Mouse (Mus musculus) liver, embryonic 13.5 days (tissue): ENCODE results near the gene Rybp. TPM values are rescaled to one million over a fixed set of nuclear protein-coding genes. Genes with fewer than 3 reads are reported as not detected.
A peak's percentile ranks its signal among the peaks of the same experiment; 100 is the strongest.

ENCODE experiments used
- ATAC-seq: fragments of 200-750 bp; cut with Nextera tagmentation; 2 replicates; pipeline ENCODE4 v1.8.0; 2017; ENCODE audit warnings: low read depth, mild to moderate bottlenecking, moderate number of reproducible peaks, moderate library complexity
- DNase-seq: peaks from one replicate; pipeline ENCODE4 v3.0.0; 2022
- H3K27ac ChIP-seq: fragments of 300-500 bp; sonication (generic); 2 replicates; pipeline ENCODE4 v1.5.1; 2015; ENCODE audit warnings: moderate library complexity, mild to moderate bottlenecking, inconsistent platforms
- H3K27me3 ChIP-seq: fragments of 300-500 bp; sonication (generic); 2 replicates; pipeline ENCODE4 v1.6.1; 2015; ENCODE audit warnings: mild to moderate bottlenecking, inconsistent platforms
- H3K36me3 ChIP-seq: fragments of 300-500 bp; sonication (generic); 2 replicates; pipeline ENCODE4 v1.6.1; 2015; ENCODE audit warnings: mild to moderate bottlenecking, inconsistent platforms
- H3K4me1 ChIP-seq: fragments of 300-500 bp; sonication (generic); replicated peaks from 2 replicates; pipeline ENCODE4 v1.6.1; 2015; ENCODE audit warnings: inconsistent platforms
- H3K4me2 ChIP-seq: fragments of 300-500 bp; sonication (generic); 2 replicates; pipeline ENCODE4 v1.6.1; 2015; ENCODE audit warnings: inconsistent platforms, mild to moderate bottlenecking, moderate library complexity
- H3K4me3 ChIP-seq: fragments of 300-500 bp; sonication (generic); replicated peaks from 2 replicates; pipeline ENCODE4 v1.5.1; 2015; ENCODE audit warnings: mild to moderate bottlenecking, inconsistent platforms
- H3K9ac ChIP-seq: fragments of 300-500 bp; sonication (generic); 2 replicates; pipeline ENCODE4 v1.6.1; 2015; ENCODE audit warnings: mild to moderate bottlenecking, inconsistent platforms
- H3K9me3 ChIP-seq: fragments of 300-500 bp; sonication (generic); replicated peaks from 2 replicates; pipeline ENCODE4 v1.6.1; 2016; ENCODE audit warnings: inconsistent platforms
- WGBS: fragments of 180-500 bp; shearing (Covaris S2); methylation state at CpG from one replicate; pipeline ENCODE4 v1.1.7; 2015; ENCODE audit not compliant: insufficient replicate concordance; 5-methylcytosine and 5-hydroxymethylcytosine counted together
- polyA plus RNA-seq: library from polyadenylated mRNA; unstranded; fragments of >200 nt; fragmentation: Nextera tagmentation; extraction: Ambion mirVana; gene quantifications from 2 replicates; pipeline ENCODE4 v1.2.1, GENCODE M21; 2015

The Rybp gene
- polyA plus RNA-seq, 1 experiment from 2014 or later, result 4.9 TPM

DNA sequence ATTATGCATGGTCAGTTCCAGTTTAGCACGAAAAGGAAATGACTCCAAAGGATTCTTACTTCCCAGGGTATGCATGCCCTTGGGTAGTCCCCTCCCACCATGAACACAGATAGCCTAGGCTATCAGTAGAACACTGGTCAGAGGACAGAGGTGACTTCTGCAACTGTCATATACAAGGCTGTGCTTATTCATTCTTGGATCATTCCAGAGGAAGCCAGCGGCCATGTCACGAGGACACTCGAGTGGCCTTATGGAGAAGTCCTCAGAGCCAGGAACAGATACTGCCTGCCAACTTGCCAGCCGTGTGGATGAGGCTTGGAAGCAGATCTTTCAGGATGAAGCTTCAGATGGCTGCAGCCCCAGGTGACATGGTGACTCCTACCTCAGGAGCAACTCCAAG, 34.9 kb upstream of the Rybp start:
- Histone ChIP-seq H3K4me2 (no peak overlapping the region), H3K36me3 (no peaks in the 10 kb centered on the region), H3K27ac (no peak overlapping the region), H3K9ac (no peak overlapping the region), H3K27me3 (no peaks in the 10 kb centered on the region), H3K9me3 (no peaks in the 10 kb centered on the region), H3K4me1 (no peaks in the 10 kb centered on the region), H3K4me3 (no peak overlapping the region)
- WGBS, result 58% methylated on average over 5 of the region's 5 CpGs
- ATAC-seq (no peak), DNase-seq (no peak)

DNA sequence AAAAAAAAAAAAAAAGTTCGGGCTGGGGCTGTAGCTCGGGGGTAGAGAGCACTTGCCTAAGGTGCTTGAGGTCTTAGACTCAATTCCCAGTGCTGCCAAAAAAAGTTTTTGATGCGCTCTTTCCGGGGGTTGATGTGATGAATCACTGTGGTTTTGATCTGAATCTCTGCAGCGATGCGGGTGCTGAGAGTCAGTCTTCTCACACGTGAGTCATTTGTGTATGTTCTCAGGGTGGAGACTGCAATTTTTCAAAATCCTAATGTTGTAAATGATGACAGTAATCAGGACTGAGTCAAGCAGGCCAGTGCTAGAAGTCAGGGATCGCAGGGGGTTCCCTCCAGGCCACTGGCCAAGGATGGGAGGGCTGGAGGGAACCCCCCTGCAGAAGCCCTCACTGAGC, 26.9 kb upstream of the Rybp start:
- no peak for ATAC-seq
- Histone ChIP-seq H3K27ac (no peak overlapping the region), H3K4me3 (no peak overlapping the region), H3K4me2 (no peak overlapping the region), H3K9ac (no peak overlapping the region), H3K27me3 (no peaks in the 10 kb centered on the region), H3K4me1 (no peaks in the 10 kb centered on the region), H3K9me3 (no peaks in the 10 kb centered on the region), H3K36me3 (no peaks in the 10 kb centered on the region)
- no peak for DNase-seq
- 41% methylated on average over 8 of the region's 8 CpGs for WGBS

DNA sequence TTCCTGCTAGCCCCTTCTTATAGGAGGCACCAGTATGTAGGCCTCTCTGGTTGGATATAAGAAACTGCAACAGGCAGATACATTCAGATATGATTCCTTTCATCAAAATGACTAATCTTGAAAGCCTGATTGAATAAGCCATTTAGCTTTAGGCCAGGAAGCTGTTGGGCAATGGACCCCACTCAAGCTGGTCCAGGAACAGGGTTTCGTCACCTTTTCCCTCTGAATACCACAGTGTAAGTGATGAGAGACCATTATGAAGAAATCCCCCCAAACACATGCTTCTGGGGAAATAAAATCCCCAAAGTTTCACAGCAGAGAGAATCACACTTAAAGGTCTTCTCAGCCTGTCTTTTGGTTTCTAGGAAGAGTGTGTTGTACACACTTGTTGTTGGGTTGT, 23.9 kb upstream of the Rybp start:
- no peaks in the 10 kb centered on the region for H3K27me3 ChIP-seq
- H3K27ac ChIP-seq, result no peak overlapping the region
- ATAC-seq, result no peak
- no peaks in the 10 kb centered on the region for H3K36me3 ChIP-seq
- H3K9ac ChIP-seq, result no peak overlapping the region
- H3K4me3 ChIP-seq, result no peak overlapping the region
- H3K9me3 ChIP-seq, result no peaks in the 10 kb centered on the region
- 66% methylated on average over 1 of the region's 1 CpGs for WGBS
- no peak for DNase-seq
- H3K4me1 ChIP-seq, result no peaks in the 10 kb centered on the region
- no peak overlapping the region for H3K4me2 ChIP-seq

DNA sequence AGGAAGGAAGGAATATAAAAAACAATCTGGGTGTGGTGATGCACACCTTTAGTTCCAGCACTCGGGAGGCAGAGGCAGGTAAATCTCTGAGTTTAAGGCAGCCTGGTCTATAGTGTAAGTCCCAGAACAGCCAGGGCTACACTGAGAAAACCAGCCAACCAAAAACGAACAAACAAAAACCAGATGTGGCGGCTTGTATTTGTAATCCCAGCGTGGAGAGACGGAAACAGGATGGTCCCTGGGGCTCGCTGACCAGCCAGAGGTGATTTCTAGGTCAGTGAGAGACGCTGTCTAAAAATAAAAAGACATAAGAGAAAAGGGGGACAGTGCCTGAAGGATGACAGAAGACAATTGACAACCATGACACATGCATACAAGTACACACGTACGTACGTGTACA, 17.5 kb upstream of the Rybp start:
- H3K4me3 ChIP-seq, result no peak overlapping the region
- H3K9me3 ChIP-seq, result no peaks in the 10 kb centered on the region
- H3K4me1 ChIP-seq, result peaks cover 7% of the 10 kb centered on the region
- no peak overlapping the region for H3K4me2 ChIP-seq
- H3K36me3 ChIP-seq, result no peaks in the 10 kb centered on the region
- no peak overlapping the region for H3K27ac ChIP-seq
- no peak for DNase-seq
- 70% methylated on average over 10 of the region's 10 CpGs for WGBS
- H3K27me3 ChIP-seq, result no peaks in the 10 kb centered on the region
- no peak overlapping the region for H3K9ac ChIP-seq
- ATAC-seq, result no peak

DNA sequence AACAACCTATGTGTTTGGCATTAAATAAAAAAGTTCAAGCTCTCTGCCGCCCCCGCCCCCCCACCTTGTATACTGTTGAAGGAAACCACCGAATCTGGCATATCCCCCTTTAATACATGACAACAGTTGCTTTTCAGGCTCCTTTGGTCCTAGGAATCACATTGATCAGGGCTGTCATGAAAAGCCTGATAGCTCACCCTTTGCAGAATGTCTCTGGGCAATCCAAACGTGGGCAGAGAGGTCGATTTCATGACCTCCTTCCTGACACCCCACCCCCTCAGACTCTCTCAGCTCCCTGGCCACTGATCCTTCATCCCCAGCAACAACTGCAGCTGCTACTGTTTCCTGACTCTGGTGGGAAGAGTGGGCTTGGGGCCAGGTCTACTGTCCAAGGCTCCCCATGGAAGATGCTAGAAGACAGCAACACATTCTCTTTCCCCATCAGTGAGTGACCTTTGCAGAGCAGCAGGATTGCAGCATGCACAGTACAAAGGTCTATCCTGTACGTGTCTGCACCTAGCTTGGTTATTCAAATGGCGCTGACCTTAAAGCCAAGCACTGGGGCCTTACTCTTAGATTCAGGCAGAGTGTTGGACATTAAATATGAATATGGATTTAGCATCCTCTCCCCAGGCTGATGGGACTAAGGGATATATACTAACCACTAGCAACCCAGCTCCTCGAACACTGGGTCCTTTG, 14.3 kb upstream of the Rybp start:
- Histone ChIP-seq H3K4me3 (no peak overlapping the region), H3K4me1 (peaks cover 7% of the 10 kb centered on the region), H3K27ac (no peak overlapping the region), H3K27me3 (no peaks in the 10 kb centered on the region), H3K36me3 (no peaks in the 10 kb centered on the region), H3K4me2 (no peak overlapping the region), H3K9ac (no peak overlapping the region), H3K9me3 (no peaks in the 10 kb centered on the region)
- 45% methylated on average over 8 of the region's 8 CpGs for WGBS
- peak; percentile 68 for ATAC-seq
- DNase-seq, result no peak

GRCm38 (mm10) chr6:100300831-100301230, 13.5 kb upstream of the Rybp start:
- H3K4me3 ChIP-seq, result no peak overlapping the region
- H3K9ac ChIP-seq, result no peak overlapping the region
- H3K4me2 ChIP-seq, result no peak overlapping the region
- ATAC-seq (no peak), DNase-seq (no peak)
- H3K27ac ChIP-seq, result no peak overlapping the region
- no peaks in the 10 kb centered on the region for H3K9me3 ChIP-seq
- WGBS, result 18% methylated on average over 3 of the region's 3 CpGs
- no peaks in the 10 kb centered on the region for H3K36me3 ChIP-seq
- peaks cover 7% of the 10 kb centered on the region for H3K4me1 ChIP-seq
- H3K27me3 ChIP-seq, result no peaks in the 10 kb centered on the region

GRCm38 (mm10) chr6:100298945-100299344, 11.7 kb upstream of the Rybp start:
- Histone ChIP-seq H3K27me3 (no peaks in the 10 kb centered on the region), H3K9ac (no peak overlapping the region), H3K4me2 (no peak overlapping the region), H3K4me3 (no peak overlapping the region), H3K36me3 (no peaks in the 10 kb centered on the region), H3K4me1 (peaks cover 7% of the 10 kb centered on the region), H3K27ac (no peak overlapping the region), H3K9me3 (no peaks in the 10 kb centered on the region)
- 56% methylated on average over 4 of the region's 4 CpGs for WGBS
- ATAC-seq, result no peak
- DNase-seq, result no peak

GRCm38 (mm10) chr6:100297536-100297935, 10.3 kb upstream of the Rybp start:
- no peak overlapping the region for H3K9ac ChIP-seq
- DNase-seq, result no peak

DNA sequence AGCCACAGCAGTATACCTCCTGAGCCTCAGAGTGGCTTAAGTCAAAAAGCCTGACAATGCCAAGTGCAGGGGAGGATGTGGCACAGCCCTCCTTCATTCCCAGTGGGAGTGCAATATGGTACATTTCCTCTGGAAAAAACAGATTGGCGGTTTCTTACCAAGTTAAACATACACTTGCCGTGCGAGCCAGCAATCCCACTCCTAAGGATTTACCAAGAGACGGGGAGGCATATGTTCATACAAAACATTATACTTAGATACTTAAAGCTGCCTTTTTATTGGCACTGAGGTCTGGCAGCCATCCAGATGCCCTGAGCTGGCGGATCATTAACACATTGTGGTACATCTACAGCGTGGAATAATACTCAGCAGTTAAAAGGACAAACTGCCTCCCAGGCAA, 5.1 kb upstream of the Rybp start:
- no peaks in the 10 kb centered on the region for H3K9me3 ChIP-seq
- no peak for DNase-seq
- no peaks in the 10 kb centered on the region for H3K36me3 ChIP-seq
- no peak for ATAC-seq
- H3K9ac ChIP-seq, result no peak overlapping the region
- no peak overlapping the region for H3K4me3 ChIP-seq
- H3K4me1 ChIP-seq, result peaks cover 18% of the 10 kb centered on the region
- no peak overlapping the region for H3K27ac ChIP-seq
- 0 out of 2 replicates have a peak, but pooled peaks cover 5% of the 10 kb centered on the region for H3K27me3 ChIP-seq
- H3K4me2 ChIP-seq, result no peak overlapping the region
- 76% methylated on average over 6 of the region's 6 CpGs for WGBS

More at GRCm38 (mm10) chr6:100297536-100297935, 10.3 kb upstream of the Rybp start:
- Histone ChIP-seq H3K9me3 (no peaks in the 10 kb centered on the region), H3K4me3 (no peak overlapping the region), H3K4me1 (peaks cover 7% of the 10 kb centered on the region), H3K4me2 (no peak overlapping the region), H3K27ac (no peak overlapping the region), H3K27me3 (0 out of 2 replicates have a peak, but pooled peaks cover under 1% of the 10 kb centered on the region), H3K36me3 (no peaks in the 10 kb centered on the region)
- 55% methylated on average over 8 of the region's 8 CpGs for WGBS
- no peak for ATAC-seq

GRCm38 (mm10) chr6:100289058-100289457, 1.8 kb upstream of the Rybp start:
- Histone ChIP-seq H3K36me3 (no peaks in the 10 kb centered on the region), H3K4me1 (peaks cover 35% of the 10 kb centered on the region), H3K9ac (no peak overlapping the region), H3K27me3 (0 out of 2 replicates have a peak, but pooled peaks cover 5% of the 10 kb centered on the region), H3K27ac (no peak overlapping the region), H3K4me3 (no peak overlapping the region), H3K9me3 (no peaks in the 10 kb centered on the region), H3K4me2 (peak overlapping the region; percentile 100)
- ATAC-seq, result no peak
- no peak for DNase-seq
- WGBS, result 66% methylated on average over 5 of the region's 5 CpGs

- Histone ChIP-seq H3K27ac (peak overlapping the region; percentile 88), H3K36me3 (peaks cover 3% of the 10 kb centered on the region; the same call in 1 of the 2 replicates), H3K4me1 (peaks cover 39% of the 10 kb centered on the region), H3K9ac (no peak overlapping the region), H3K4me3 (peak overlapping the region; percentile 81), H3K4me2 (peak overlapping the region; percentile 100), H3K27me3 (0 out of 2 replicates have a peak, but pooled peaks cover 5% of the 10 kb centered on the region), H3K9me3 (no peaks in the 10 kb centered on the region)
- 35% methylated on average over 4 of the region's 4 CpGs for WGBS
- DNase-seq, result no peak
- ATAC-seq, result no peak
Measured at GRCm38 (mm10) chr6:100288730-100289035, 1.4 kb upstream of the Rybp start.
